Mouse (Mus musculus): ENCODE results near the gene Uevld. TPM values are rescaled to one million over a fixed set of nuclear protein-coding genes. Genes with fewer than 3 reads are reported as not detected.
"Not testable (repeated sequence)": the region's sequence is repeated elsewhere in the genome, so short reads cannot be mapped to it uniquely, and the experiment has no call there.

Uevld gene
- total RNA-seq (2021) = 10 to 100 TPM in 1 of 2 experiments, 1 to 10 TPM in 1; 9.4 to 10.6 TPM

DNA sequence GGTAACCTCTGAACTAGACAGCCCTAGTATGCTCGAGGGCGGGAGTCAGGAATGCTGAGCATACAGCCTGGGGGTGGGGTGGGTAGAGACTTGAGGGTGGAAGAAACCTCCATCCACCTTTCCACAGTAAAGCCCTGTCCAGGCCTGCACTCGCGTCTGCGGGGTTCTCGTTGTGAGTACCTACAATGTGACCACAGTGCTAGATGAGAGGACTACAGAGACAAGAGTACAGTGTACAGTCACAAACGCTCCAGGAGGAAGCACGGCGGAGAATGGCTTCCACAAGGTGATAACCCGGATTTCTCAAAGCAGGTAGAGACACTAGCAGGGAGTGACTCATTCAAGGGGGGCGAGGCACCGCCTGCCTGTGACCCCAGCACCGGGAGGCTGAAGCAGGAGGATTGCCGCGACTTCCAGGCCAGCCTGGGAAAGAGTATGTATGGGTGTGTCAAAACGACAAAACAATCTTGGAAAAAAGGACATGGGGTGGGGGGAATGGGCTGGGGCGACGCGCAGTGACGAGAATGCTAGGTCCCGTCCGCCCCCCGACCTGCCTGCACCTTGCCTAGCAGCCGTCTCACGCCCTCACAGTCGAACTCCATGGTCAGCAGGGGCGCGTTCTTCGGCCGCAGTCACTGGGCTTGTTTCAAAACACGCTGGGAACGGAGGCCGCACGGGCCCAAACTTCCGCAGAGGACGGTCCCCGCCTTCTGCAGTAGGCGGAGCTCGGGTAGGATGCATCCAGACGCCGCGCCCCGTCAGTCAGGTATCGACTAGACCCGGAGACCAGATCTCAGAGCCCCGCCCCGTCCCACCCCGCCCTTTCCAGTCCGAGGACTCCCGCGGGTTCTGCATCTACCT lies at the start of gene Uevld:
TSS of gene Uevld (minus strand) at position 697 of the 861 bp plus-strand sequence.
- DNase-seq = peak; percentile 91 to 97
- intact Hi-C loops (cut with DNase I) = loop anchor here (2.0 kb wide), 1 partner anchor 37 kb away; no protein-coding TSS in a partner anchor

DNA sequence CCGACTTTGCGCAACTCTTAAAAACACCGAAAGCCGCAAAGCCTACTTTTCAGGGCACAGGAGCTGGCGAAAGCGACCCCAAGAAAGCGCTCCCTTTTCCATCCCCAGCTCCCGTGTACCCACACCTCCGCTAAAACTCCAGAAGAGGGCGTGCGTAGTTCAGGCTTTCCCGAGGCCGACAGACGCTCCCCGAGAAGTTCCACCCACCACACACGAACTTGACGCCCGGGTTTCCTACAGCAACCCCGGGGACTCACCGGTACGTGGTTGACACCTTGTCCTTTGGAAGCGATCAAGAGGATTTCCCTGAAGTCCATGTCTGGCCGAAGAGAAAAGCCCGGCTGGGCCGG lies 49.5 kb upstream of the Uevld start:
- intact Hi-C loops (cut with DNase I) = loop anchor here (1.0 to 5.0 kb wide), 2 partner anchors 160 to 212 kb away; no protein-coding TSS in a partner anchor
- no peak for DNase-seq

GRCm38 (mm10) chr7:47007109-47007780 lies 48.9 kb upstream of the Uevld start:
- DNase-seq = no peak
- intact Hi-C loops (cut with DNase I) = loop anchor here (5.0 kb wide), 1 partner anchor 160 kb away; no protein-coding TSS in a partner anchor

DNA sequence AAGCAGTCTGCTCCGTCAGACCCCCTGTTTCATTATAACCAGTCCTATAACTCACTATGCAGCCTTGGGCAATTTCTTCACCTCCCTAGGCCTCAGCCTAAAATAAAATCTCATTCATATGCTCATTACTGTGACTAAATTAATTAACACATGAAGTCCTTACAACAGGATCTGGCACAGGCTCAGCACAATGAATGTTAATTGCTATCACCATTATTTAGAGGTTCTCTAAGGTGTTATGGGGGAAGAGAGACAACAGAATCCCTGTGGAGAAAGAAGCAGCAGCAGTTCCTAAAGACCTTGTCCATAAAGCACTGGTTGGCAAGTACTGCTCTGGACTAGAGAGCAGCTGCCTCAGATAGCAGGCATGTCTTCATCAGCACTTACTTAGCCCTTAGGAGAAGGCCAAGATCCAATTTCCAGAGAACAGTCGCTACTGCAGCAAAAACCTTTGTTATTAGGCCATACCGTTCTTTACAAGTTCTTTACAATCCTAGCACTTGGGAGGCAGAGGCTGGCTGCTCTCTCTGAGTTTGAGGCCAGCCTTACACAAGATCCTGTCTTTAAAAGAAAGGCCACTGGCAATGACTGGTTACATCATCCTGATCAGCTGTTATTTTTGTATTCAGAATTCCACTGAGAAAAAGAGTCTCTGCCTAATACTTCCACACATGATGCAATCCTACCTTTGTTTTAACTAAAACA lies 45.2 kb upstream of the Uevld start:
- DNase-seq = no peak
- intact Hi-C loops (cut with DNase I) = loop anchor here (5.0 kb wide), 1 partner anchor 166 kb away; no protein-coding TSS in a partner anchor

GRCm38 (mm10) chr7:47001900-47002275 lies 43.6 kb upstream of the Uevld start:
- intact Hi-C loops (cut with DNase I) = loop anchor here (5.0 kb wide), 1 partner anchor 165 kb away; no protein-coding TSS in a partner anchor
- DNase-seq = no peak

DNA sequence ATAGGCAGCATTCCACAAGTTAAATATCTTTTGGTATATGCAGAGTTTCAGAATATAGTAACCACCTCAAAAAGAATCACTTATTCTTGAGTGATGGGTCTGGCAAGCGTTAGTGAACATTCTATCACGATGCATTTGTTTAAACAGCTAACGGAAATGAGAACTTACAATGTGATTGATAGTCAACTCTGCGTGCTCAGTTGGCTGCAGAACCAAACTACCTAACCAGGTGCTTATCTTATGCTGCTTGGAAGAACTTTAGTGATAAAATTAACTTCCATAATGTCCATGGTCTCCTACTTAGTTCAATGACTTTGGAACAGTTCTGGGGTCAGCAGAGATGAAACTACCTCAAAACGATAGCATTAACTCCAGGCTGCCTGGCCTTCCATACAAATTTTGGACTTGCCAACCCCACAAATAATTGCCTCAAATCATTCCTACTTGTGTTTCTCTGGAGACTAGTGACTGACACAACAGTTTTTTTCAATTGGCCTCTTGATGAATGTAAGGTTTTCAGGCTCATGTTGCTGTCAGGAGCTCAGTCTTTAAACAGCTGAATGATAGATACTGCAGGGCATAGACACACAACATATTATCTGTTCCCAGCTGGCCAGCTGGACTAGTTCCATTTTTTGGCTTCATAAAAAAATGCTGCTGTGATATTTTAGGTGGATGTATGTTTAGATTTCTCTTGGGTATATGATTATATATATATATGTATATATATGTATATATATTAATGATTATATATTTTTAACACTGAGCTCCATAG lies 43.0 kb upstream of the Uevld start:
- intact Hi-C loops (cut with DNase I) = loop anchor here (5.0 kb wide), 1 partner anchor 164 kb away; no protein-coding TSS in a partner anchor
- DNase-seq = no peak

DNA sequence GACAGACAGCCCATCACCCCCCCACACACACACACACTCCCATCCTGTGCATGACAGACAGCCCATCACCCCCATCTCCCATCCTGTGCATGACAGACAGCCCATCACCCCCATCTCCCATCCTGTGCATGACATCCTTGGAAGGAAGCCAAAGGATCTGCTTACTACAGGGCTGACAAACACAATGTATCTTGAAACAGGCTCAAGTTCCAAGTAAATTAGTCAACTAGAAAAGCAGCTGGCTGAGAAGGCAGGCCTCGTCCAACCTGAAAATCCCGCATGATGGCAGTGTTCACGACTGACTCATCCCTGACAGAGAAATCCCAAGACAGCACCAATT lies 42.3 kb upstream of the Uevld start:
- no peak for DNase-seq
- intact Hi-C loops (cut with DNase I) = loop anchor here (5.0 kb wide), 1 partner anchor 163 kb away; no protein-coding TSS in a partner anchor

DNA sequence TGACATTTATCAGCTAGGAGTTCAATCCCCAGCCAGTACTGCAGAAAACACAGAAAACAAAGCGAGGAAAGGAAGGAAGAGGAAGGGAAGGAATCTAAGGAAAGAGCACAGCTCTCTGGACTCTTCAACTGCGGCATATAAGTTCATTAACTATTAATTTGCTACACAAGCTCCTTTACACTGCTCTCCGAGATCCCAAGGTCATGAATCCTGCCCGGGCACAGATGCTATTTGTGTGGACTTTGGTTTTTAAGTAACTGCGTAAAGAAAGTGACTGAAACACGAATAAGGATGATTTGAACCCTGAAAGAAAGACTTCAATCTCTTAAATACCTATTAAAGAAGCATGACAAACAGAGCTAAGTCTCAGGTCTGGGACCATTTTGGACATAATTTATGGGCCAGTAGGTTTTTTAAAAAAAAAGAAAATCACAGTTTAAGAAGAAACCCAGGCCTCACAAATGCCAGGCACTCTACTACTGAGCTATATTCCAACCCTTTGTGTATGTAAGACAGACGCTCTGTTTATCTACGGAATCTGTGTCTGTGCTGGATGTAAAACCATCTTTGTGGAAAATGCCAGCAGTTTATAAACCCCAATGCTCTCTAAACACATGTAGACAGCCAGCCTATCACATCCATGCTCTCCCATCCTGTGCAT lies 41.8 kb upstream of the Uevld start:
- intact Hi-C loops (cut with DNase I) = loop anchor here (5.0 kb wide), 1 partner anchor 163 kb away; no protein-coding TSS in a partner anchor
- DNase-seq = no peak

DNA sequence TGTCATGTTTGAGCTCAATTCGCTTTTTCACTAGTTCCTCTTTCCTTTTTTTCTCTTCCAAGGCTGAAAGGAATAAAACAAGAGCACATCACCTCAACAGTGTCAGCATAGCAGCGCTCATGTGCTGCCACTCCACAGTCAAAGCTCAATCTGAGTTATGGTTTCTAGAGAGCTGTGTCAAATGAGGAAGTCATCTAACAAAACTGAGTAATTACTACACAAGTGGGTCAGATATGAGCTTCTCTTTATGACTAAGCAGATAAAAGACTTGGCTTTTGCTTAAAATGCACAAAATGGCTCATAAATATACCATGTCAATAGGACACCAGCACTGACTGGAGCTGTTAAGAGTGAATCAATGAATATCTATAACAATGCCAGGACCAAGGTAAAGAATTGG lies 40.6 kb upstream of the Uevld start:
- DNase-seq = no peak
- intact Hi-C loops (cut with DNase I) = no loop called here

- DNase-seq = peak; percentile 38 to 52
- intact Hi-C loops (cut with DNase I) = no loop called here
Observed at GRCm38 (mm10) chr7:46997644-46998395, 39.5 kb upstream of the Uevld start.

DNA sequence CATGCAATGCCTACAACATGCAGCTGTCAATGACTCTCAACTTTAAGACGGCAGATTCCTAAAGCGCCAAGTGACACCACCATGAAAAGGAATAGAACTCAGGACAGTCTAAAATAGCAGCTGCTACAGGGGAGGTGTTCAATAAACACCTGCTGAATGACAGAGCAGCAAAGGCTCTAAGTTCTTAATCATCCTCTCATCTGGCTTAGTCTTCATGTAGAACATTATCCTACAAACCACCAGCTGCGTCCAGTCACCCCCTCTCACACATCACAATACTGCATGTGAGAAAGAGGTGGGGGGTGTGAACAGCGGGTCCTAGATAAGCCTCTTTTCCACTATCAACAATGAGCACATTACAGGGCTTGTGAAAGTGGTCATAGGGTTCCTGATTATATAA lies 38.7 kb upstream of the Uevld start:
- intact Hi-C loops (cut with DNase I) = no loop called here
- no peak for DNase-seq

DNA sequence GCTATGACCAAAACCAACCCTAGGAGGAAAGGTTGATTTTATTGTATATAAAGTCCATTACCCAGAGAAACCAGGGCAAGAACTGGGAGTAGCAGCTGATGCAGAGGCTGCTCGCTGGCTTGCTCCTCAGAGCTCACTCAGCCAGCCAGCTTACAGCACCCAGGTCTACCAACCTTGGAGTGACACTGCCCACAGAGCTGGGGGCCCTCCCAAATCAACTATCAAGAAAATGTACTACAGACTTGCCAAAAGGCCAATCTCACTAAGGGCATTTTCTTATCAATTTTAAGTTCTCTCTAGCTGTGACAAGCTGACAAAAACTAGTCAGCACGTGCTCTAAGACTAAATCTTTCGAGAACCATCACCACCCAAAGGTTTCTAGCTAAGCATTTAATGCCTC lies 37.2 kb upstream of the Uevld start:
- intact Hi-C loops (cut with DNase I) = no loop called here

DNA sequence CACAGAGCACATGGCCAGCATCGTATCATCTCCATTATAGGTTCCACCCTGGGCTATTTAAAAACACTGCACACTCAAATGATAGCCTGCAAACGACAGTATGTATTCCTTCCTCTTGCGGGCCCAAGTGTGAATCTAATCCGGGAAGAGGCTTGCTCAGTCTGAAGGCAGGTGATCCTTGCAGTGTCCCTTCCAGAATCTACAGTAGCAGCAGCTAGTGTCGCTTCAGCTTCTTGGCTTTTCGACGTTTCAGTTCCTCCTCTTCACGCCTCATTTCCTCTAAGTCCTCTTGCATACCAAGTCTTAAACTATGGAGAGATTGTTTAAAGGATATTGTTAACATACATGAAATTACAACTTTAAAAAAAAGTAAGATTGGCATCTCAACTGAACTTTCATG lies 34.8 kb upstream of the Uevld start:
- intact Hi-C loops (cut with DNase I) = no loop called here

More for the DNA sequence above, 37.2 kb upstream of the Uevld start:
- no peak for DNase-seq

GRCm38 (mm10) chr7:46989387-46989786 lies 31.1 kb upstream of the Uevld start:
- intact Hi-C loops (cut with DNase I); DNase-seq: not testable (repeated sequence)

More for the DNA sequence above, 34.8 kb upstream of the Uevld start:
- no peak for DNase-seq

DNA sequence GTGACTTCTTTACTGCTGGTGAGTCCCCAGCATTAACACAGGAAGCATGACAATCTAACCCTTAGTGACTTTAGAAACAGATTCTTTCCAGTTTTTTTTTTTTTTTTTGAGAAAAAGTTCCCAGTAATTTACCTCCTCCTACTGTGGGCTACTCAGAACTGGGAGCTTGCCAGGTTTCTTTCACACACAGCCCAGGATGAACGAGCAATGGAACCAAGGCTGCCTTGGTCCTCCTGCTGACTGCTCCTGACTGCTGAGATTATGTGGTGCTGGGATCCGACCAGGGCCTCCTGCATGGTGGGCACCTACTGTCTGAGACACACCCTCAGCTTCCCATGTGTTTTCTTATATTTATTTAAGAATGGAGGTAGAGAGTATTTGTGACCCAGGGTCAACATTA lies 28.7 kb upstream of the Uevld start:
- no peak for DNase-seq
- intact Hi-C loops (cut with DNase I) = no loop called here

- intact Hi-C loops (cut with DNase I) = no loop called here
- DNase-seq = no peak
Observed at GRCm38 (mm10) chr7:46986646-46987045, 28.3 kb upstream of the Uevld start.

- DNase-seq = no peak
- intact Hi-C loops (cut with DNase I) = no loop called here
Observed at GRCm38 (mm10) chr7:46985718-46986505, 27.6 kb upstream of the Uevld start.

DNA sequence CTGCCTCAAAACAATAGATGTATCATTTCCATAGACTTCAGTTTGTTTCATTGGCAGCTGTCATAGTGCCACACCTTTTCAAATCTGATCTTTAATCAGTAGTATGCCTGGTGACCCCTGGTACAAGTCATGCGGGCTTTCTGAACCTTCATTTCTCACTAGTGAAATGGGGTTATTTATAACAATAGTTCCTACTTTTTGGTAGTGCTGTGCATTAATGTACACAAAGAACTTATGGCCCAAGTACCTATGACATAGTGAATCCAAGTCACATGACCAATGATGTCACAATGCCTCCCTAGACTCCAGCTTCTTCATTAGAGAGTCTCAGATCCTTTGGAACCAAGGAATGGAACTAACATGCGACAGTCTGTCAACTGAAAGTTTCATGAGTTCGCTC lies 25.0 kb upstream of the Uevld start, which contains the start of gene Gm9999:
TSS of gene Gm9999 (plus strand) at position 301 of the 400 bp plus-strand sequence.
- DNase-seq = no peak
- intact Hi-C loops (cut with DNase I) = no loop called here
